Mouse (Mus musculus): ENCODE data around the gene Spata5.
"Not testable (repeated sequence)": the region's sequence is repeated elsewhere in the genome, so short reads cannot be mapped to it uniquely, and the experiment has no call there.

Spata5 gene

GRCm38 (mm10) chr3:37584576-37584975 lies 164.9 kb downstream of the Spata5 start:
- no peak for DNase-seq

GRCm38 (mm10) chr3:37585967-37586730 lies 166.5 kb downstream of the Spata5 start:
- DNase-seq: peak; percentile 14

- DNase-seq: no peak
Observed at GRCm38 (mm10) chr3:37586731-37587578, 167.3 kb downstream of the Spata5 start.

DNA sequence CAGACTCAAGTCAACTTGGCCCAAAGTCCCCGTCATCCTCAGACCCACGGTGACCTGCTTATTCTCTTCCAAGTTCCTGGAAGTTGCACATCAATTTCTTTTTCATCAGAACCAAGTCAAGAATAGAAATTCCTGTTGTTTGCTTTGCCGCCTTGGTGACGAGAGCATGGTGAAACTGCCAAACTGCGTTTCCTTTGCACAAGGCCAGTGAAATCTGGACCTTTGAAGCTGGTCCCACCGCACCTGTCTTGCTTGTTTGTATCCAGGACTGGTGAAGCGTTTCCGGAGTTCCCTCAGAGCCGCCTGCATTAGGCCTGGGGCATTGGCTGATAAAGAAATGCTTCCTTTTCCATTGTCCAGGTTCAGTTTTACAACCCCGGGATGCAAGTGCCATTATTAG lies 176.0 kb downstream of the Spata5 start:
- no peak for DNase-seq

DNA sequence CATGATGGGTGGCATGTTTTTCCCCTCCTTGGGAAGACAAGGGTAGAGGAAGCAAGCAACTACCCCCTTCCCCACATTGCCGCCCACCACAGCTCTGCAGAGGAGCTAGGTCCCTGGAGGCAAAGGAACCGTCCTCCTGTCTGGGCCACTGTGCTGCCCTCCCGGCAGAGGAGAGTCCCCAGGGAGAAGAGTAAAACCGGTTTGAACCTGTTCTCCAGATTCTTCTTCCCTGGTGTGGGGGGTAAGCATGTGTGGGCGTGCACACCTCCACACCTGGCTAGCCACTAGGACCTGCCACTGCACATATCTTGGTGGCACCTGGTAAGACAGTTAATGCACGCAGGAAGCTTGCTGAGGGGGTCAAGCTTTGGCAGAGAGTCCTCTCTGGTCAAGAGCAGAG lies 176.8 kb downstream of the Spata5 start:
- DNase-seq: no peak

DNA sequence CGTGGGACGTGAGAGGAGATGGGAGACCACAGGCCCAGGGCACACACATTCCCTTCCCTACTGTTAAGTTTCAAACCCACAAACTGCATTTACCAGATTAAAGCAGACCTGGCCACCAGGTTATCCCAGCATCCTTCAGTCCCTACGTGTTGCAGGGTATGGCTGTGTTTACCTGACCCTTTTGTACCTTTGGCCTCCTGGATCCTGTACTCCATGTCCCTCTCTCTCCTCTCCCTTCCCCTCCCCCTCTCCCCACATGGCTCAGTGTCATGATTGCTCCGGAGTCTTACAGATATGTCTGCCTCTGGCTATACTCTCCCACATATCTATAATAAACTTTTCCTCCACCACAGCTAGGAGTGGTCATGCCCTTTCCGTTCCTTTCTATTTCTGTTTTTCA lies 177.5 kb downstream of the Spata5 start:
- DNase-seq: no peak

DNA sequence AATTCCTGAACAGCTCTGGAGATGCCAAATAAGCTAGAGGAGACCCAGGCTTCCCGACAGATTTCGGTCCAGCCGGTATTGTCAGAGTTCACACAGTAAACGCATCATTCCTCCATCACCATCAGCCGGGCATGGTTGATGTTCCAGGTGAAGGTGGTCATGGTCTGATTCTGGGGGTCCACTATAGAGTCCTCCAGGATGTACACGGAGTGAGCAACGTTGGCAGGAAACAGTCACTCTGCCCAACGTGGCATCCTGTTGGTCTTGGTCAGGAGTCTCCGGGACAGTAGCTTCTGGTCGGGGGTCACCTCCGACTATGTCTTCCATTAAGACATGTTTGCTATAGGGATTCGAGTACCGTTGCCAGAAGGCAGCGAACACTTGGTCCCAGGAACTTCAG lies 179.9 kb downstream of the Spata5 start:
- not testable (repeated sequence) for DNase-seq

GRCm38 (mm10) chr3:37602356-37602755 lies 182.7 kb downstream of the Spata5 start:
- DNase-seq: no peak

- DNase-seq: no peak
Observed at GRCm38 (mm10) chr3:37602890-37603289, 183.2 kb downstream of the Spata5 start.

DNA sequence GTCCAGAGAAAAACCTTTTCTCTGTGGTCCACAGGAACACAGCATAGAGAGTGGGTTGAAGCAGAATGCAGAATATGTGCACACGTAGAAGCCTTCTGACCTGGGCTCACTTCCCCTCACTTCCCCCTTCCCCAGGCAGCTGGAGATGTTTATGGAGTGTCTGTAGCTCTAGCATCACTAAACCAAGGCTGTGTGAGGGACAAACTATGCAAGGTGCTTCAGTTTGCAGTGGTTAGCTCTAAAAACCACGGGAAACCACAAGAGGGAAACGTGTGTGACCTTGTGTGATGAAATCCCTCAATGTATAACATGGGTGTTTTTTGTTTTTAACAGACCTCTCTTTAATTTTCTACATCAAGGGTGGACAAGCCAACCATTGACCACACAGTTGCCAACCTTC lies 183.8 kb downstream of the Spata5 start:
- DNase-seq: no peak

- no peak for DNase-seq
Observed at GRCm38 (mm10) chr3:37604976-37605875, 185.5 kb downstream of the Spata5 start.

GRCm38 (mm10) chr3:37605876-37606238 lies 186.2 kb downstream of the Spata5 start:
- no peak for DNase-seq

- DNase-seq: no peak
Observed at GRCm38 (mm10) chr3:37608926-37609325, 189.2 kb downstream of the Spata5 start.

GRCm38 (mm10) chr3:37610670-37611069 lies 191.0 kb downstream of the Spata5 start:
- no peak for DNase-seq

- peak; percentile 22 for DNase-seq
Observed at GRCm38 (mm10) chr3:37613722-37614121, 194.0 kb downstream of the Spata5 start.

- DNase-seq: no peak
Observed at GRCm38 (mm10) chr3:37614878-37615650, 195.4 kb downstream of the Spata5 start.

GRCm38 (mm10) chr3:37616586-37617547 lies 197.2 kb downstream of the Spata5 start:
- DNase-seq: no peak

All from right cerebral cortex, postnatal 4 days (tissue).